Mouse (Mus musculus) lung, adult 18-20 months (tissue): ENCODE results near the gene Zcchc24.
"Not testable (repeated sequence)": the region's sequence is repeated elsewhere in the genome, so short reads cannot be mapped to it uniquely, and the experiment has no call there.

Source experiments
- DNase-seq, 2 experiments: peaks; one replicate each; pipeline ENCODE4 v3.0.0; 2022; ENCODE audit warnings: mixed read lengths in 2 of 2

Gene Zcchc24

GRCm38 (mm10) chr14:25768915-25769625 lies at the start of gene Zcchc24:
Zcchc24 (minus strand) TSS chr14:25769039.
- peak; percentile 92 to 94 for DNase-seq

GRCm38 (mm10) chr14:25816416-25816815 lies 47.6 kb upstream of the Zcchc24 start:
- peak; percentile 60 to 72 for DNase-seq

DNA sequence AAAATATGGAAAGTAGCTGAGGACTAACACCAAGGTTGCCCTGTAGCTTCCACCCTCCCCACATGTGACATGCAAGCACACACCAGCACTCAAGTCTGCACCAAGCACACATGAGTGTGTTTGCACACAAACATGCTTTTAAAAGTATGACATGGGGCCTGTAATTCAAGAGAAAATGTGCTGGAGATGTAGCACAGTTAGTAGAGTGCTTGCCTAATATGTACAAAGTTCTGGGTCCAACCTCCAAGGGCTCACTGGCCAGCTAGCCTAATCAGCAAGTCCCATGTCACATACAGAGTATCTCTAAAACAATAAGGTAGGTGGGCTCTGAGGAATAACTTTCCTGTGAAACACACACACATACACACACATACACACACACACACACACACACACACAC lies 45.3 kb upstream of the Zcchc24 start:
- no peak for DNase-seq

DNA sequence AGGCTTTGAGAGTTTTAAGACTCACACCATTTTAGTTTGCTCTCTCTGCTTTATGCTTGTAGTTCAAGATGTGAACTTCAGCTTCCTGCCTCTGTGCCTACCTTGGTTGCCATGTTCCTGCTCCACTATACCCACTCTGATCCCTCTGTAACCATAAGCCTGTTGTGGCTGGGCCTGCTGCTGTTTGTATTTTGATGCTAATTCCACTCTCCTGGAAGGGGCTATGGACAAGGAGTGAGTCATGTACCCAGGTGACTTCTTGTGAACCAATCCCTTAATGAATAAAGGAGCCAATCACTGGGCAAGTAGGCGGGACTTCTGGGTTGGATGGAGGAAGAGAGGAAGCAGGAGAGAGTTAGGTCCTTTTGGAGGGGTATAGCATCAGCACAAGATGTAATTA lies 42.2 kb upstream of the Zcchc24 start:
- DNase-seq, result not testable (repeated sequence)

GRCm38 (mm10) chr14:25806561-25806960 lies 37.7 kb upstream of the Zcchc24 start:
- DNase-seq, result no peak

GRCm38 (mm10) chr14:25805871-25806270 lies 37.0 kb upstream of the Zcchc24 start:
- DNase-seq, result peak; percentile 24 to 27

DNA sequence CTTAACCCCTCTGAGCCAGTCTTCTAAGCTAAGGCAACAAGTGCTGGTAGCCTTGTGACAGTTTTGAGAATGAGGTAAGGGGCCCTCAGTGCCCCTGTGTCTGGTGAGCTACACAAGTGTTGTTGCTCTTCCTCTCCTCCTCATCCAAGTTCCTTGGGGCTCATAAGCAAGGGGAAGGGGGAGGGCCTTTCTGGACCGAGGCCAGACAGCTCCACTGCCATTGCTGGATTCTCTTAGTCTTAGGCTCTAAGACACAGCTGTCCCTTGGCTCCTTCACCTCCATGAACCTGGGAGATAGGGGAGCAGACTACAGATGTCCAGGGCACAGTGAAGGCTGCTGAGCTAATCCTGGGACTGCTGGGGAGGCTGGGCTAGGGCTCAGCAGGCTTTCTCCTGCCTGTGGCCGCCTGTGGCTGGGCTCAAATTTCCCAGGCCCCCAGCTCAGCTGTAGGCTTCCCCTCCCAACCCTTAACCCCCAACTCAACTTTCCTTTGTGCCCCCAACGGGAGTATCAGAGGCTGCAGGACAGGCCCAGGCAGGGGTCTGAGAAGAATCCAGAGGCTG lies 34.5 kb upstream of the Zcchc24 start:
- DNase-seq, result no peak

DNA sequence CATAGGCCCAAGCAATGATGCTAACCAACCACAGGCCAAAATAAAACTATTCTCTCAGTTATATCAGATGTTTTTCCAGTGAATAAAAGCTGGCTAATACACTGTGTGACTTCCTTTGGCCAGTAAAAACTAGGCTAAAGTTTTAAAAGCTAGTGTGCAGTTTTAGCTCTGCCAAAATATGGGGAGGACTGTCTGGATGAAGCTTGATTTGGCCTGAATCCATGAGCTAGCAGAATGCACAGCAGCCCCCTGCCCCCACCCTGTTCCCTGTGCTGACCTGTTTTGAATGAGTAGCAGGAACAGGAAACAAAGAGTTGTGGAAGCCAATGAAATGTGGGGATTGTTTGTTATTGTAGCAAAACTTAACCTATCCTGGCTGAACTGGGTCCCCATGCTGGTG lies 33.7 kb upstream of the Zcchc24 start:
- DNase-seq, result no peak

DNA sequence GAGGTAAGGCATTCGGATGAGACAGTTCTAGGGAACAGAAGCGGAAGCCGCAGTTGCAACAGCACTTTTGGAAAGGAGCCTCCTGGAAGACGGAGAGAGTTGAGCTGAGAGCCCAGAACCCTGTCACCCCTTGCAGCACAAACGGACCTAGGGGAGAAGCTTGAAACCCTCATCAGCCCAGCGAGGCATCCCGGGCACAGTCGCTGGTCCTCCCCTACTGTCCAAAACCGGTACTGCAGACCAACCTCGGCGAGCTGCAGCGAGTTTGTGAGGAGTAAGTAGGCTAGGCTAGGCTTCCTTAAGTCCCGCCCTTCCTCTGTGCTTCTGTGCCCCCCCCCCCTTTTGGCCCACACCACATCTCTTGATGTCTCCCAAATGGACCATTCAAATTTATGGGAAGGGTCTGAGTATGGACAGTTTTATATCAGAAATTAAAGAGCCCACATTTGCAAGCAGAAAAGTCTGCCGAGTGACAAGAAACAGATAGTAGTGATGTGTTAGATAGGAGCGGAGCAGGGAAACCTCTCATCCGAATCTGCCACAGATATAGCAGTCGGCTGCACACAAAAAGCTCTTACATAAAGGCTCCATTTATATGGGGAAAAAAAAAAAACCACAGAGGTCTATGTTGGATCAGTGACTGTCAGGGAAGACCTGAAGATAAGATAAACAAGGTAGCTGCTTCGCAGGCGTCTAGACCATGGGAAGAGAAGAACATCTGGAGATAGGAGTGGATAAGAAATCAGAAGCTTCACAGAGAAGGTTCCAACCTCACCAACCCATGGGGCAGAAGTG lies 31.5 kb upstream of the Zcchc24 start:
- DNase-seq, result peak; percentile 80 to 83

DNA sequence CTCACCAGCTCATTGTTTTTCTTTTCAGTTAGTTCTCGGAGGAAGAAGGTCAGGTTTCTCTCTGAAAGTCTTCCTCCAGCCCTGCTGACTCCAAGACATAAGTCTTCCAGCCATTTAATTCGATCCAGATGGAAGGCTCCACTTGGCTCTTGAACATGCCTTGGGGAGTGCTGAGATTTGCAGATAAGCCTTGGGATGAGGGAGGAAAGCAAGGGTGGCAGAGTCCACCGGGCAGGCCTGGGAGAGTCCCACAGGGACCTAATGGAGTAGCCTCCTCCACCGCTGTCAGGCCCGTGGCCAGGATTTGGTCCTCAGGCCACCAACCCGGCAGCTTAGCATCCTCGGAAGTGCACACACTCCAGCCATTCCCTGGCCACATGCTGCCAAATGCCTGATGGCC lies 27.8 kb upstream of the Zcchc24 start:
- DNase-seq, result no peak

DNA sequence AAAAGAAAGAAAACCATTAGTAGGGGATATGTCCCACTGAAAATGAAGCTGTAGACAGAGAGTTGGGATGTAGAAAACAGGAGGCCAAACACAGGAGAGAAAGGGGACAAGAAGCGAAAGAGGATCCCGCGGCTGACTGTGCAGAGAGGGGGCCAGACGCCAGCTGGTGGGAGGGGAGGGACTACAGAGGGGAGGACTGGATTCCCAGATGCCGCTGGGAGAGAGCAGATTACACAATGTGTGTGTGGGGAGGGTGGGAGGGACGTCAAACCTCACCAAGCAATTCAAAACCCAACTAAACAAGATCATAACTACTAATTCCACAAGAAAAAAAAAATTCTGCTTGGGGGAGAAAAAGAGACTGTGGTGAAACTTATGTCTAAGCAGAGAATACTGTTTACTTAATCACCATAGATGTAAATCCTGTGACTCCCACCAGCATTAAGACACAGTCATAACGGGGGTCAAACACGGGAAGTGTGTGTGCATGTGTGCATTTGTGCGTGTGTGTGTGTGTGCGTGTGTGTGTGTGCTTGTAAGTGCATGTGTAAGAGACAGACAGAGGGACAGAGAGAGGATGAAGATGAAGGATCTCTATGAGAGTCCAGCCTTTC lies 26.8 kb upstream of the Zcchc24 start:
- DNase-seq, result peak; percentile 66 to 73

DNA sequence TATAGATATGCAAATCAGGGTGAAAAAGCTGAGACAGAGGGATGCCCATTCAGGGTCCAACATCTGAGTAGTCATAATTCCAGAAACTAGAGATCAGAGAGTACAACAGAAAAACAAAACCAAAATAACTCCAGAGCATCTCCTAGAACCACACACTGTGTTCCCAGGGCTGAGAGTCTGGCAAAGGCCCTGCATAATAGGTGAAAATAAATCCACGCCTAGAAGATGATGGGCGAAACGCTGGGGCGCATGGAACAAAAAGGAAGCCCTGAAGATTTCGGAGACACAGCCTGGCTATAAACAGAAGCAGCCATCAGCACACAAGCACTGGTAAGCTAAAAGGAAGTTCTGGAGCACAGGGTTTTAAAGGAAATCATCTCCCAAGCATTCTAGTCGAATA lies 26.2 kb upstream of the Zcchc24 start:
- no peak for DNase-seq

GRCm38 (mm10) chr14:25794331-25794730 lies 25.5 kb upstream of the Zcchc24 start:
- no peak for DNase-seq

DNA sequence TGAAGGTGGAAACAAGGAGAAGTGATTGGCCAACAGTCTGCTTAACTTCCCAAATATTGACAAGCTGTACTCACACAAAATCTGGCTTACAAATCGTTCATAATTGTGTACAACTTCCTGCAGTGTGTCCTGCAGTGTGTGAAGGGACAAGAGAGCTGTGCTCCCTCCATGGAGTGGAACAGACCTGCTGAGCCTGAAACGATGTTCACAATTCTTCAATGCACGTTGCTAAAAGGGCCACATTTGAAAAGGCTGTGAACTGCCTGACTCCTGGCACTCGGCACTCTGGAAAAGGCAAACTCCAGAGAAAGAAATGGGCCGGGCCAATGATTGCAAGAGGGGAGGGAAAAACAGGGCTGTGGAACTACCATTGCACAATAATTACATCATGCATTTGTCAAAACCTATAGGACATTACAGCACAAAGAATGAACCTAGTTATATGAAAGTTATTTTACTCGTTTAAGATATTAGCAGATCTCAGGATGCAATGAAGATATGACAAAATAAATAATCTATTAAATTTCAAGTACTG lies 22.0 kb upstream of the Zcchc24 start:
- peak in 1 of 2 experiments; percentile 43 for DNase-seq

- no peak for DNase-seq
Measured at GRCm38 (mm10) chr14:25789946-25790345, 21.1 kb upstream of the Zcchc24 start.

- DNase-seq, result no peak
Measured at GRCm38 (mm10) chr14:25789207-25789606, 20.4 kb upstream of the Zcchc24 start.

DNA sequence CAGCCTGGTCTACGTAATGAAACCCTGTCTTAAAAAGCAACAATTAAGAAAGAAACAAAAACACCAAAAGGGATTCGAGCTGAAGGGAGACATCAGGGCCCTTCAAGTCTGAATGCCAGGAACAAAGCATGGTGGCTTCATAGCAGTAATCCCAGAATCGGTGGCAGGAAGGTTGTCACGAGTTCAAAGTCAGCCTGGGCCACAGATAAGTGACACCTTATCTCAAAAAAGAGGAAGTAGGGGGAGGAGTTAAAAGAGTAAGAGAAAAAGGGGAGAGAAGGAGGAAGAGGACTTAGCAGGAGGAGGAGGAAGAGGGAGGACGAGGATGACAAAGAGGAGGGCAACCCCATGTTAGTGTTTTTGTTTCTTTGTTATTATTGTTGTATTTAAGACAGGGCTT lies 19.4 kb upstream of the Zcchc24 start:
- no peak for DNase-seq

GRCm38 (mm10) chr14:25787387-25787910 lies 18.6 kb upstream of the Zcchc24 start:
- no peak for DNase-seq

DNA sequence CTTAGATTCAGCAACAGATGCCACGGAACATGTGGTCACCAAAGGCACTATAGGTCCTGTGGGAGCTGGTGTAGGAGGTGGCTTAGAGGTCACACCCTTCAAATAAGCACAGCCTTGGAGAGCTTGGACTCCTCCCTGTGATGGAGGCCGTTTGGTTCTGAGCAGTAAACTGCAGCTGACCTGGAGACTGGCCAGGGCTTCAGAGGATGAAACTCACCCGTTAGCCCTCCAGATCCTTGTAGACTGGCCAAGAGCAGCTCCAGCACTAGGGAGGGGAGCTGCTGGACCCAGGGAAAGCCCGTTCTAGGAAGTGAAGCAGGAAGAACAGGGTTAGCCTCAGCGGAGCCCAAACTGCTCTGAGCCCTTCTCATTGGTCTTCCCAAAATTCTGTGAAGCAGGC lies 18.1 kb upstream of the Zcchc24 start:
- peak; percentile 61 for DNase-seq

DNA sequence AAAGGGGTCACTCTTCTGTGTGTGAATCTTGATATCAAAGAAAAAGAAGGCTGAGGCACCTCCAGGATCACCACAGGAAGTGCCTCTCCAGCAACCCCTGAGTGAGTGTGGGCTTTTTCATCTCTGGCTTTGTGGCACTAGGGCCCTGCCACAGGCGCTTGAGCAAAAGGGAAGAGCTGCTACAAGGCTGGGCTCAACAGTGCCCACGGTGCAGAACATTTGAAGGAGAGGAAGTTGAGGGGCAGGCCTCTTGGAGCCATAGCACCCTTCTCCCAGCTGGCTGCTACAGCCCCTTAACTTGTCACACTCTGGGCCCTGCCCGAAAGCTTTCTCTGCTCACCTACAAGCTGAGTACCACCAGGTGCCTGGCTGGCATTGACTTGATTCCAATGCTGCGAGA lies 16.4 kb upstream of the Zcchc24 start:
- no peak for DNase-seq

DNA sequence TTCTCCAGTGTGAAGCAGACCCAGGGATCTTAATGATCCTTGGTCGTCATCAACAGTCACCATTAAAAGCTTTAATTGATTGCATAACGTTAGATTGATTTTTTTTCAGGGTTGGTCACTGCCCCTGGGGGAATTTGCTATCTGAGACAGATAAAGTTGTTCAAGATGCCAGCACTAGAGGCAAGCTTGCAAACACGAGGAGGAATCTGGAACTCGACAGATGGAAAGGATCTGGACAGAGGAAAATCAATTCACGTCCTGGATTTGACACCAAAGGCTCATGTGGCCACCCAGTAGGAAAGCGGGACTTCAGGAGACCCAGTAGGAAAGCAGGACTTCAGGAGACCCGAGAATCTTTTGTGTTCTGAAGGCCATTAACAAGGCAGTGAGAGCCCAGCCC lies 14.4 kb upstream of the Zcchc24 start:
- DNase-seq, result no peak

DNA sequence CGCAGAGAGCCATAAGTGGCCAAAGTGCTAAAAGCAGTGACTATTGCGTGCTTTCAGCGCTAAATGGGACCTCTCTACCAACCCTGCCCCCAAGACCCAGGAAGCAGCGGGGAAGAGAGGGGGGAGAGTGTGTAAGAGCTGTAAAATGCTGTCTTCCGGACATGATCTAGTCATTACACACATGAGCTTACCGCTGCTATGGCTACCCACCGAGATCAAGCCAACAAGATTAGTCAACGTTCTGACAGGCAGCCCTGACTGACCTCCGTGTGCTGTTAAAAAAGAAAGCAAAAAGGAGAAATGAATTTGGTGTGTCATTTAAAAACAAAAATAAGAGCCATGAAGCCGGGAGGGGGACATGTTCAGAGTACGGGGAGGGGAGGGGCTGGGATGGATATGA lies 11.8 kb upstream of the Zcchc24 start:
- DNase-seq, result no peak

GRCm38 (mm10) chr14:25776294-25776693 lies 7.5 kb upstream of the Zcchc24 start:
- no peak for DNase-seq
